Mouse (Mus musculus) testis, postnatal 14 days (tissue): ENCODE data around the gene 2300009A05Rik.

Experiments
- DNase-seq: peaks from one replicate; pipeline ENCODE4 v3.0.0; 2021; ENCODE audit warnings: low spot score

2300009A05Rik gene

GRCm38 (mm10) chr9:63348146-63348545, 50.9 kb downstream of the 2300009A05Rik start:
- DNase-seq: no peak

GRCm38 (mm10) chr9:63346029-63346428, 53.0 kb downstream of the 2300009A05Rik start:
- no peak for DNase-seq
